Mouse (Mus musculus): ENCODE data around the gene Gm13279. TPM values are rescaled to one million over a fixed set of nuclear protein-coding genes. Genes with fewer than 3 reads are reported as not detected.

Gene Gm13279
- polyA plus RNA-seq, 1 experiment from 2014 or later = not detected

Other genes with a start within 250 kb of the Gm13279 start
- gene Ifna15, start 239.2 kb upstream of the Gm13279 start, polyA plus RNA-seq (2015; fragmentation: Nextera tagmentation; extraction: Ambion mirVana) = not detected in 2 replicates
- gene Ifna14, start 225.6 kb upstream of the Gm13279 start, polyA plus RNA-seq (2015; fragmentation: Nextera tagmentation; extraction: Ambion mirVana) = not detected in 2 replicates
- gene Ifna9, start 205.0 kb upstream of the Gm13279 start, polyA plus RNA-seq (2015; fragmentation: Nextera tagmentation; extraction: Ambion mirVana) = not detected in 2 replicates
- gene Ifna12, start 194.0 kb upstream of the Gm13279 start, polyA plus RNA-seq (2015; fragmentation: Nextera tagmentation; extraction: Ambion mirVana) = not detected in 2 replicates
- gene C87499, start 163.0 kb upstream of the Gm13279 start, polyA plus RNA-seq (2015; fragmentation: Nextera tagmentation; extraction: Ambion mirVana) = not detected in 2 replicates
- gene Ifna13, start 152.9 kb upstream of the Gm13279 start, polyA plus RNA-seq (2015; fragmentation: Nextera tagmentation; extraction: Ambion mirVana) = not detected in 2 replicates
- gene Ifna16, start 120.5 kb upstream of the Gm13279 start, polyA plus RNA-seq (2015; fragmentation: Nextera tagmentation; extraction: Ambion mirVana) = not detected in 2 replicates
- gene Ifna2, start 113.5 kb upstream of the Gm13279 start, polyA plus RNA-seq (2015; fragmentation: Nextera tagmentation; extraction: Ambion mirVana) = not detected in 2 replicates
- not detected in 2 replicates for gene Ifnab, start 106.0 kb upstream of the Gm13279 start, polyA plus RNA-seq (2015; fragmentation: Nextera tagmentation; extraction: Ambion mirVana)
- 1.2 and 1.4 TPM in 2 replicates for gene Gm26566, start 75.6 kb upstream of the Gm13279 start, polyA plus RNA-seq (2015; fragmentation: Nextera tagmentation; extraction: Ambion mirVana)
- gene Klhl9, start 74.9 kb upstream of the Gm13279 start, polyA plus RNA-seq (2015; fragmentation: Nextera tagmentation; extraction: Ambion mirVana) = 122 and 135 TPM in 2 replicates
- gene Gm13271, start 42.5 kb upstream of the Gm13279 start, polyA plus RNA-seq (2015; fragmentation: Nextera tagmentation; extraction: Ambion mirVana) = not detected in 2 replicates
- 0.16 TPM in 1 of 2 replicates, not detected in the other for gene Gm13283, start 37.3 kb upstream of the Gm13279 start, polyA plus RNA-seq (2015; fragmentation: Nextera tagmentation; extraction: Ambion mirVana)
- gene Gm13290, start 23.6 kb upstream of the Gm13279 start, polyA plus RNA-seq (2015; fragmentation: Nextera tagmentation; extraction: Ambion mirVana) = 0.46 TPM in 1 of 2 replicates, not detected in the other
- not detected in 2 replicates for gene Gm13289, start 20.5 kb upstream of the Gm13279 start, polyA plus RNA-seq (2015; fragmentation: Nextera tagmentation; extraction: Ambion mirVana)
- not detected in 2 replicates for gene Gm13272, start 17.5 kb upstream of the Gm13279 start, polyA plus RNA-seq (2015; fragmentation: Nextera tagmentation; extraction: Ambion mirVana)
- gene Ifnz, start 15.3 kb upstream of the Gm13279 start, polyA plus RNA-seq (2015; fragmentation: Nextera tagmentation; extraction: Ambion mirVana) = not detected in 2 replicates
- not detected in 2 replicates for gene Gm13276, start 11.7 kb upstream of the Gm13279 start, polyA plus RNA-seq (2015; fragmentation: Nextera tagmentation; extraction: Ambion mirVana)
- gene Gm13277, start 8.8 kb upstream of the Gm13279 start, polyA plus RNA-seq (2015; fragmentation: Nextera tagmentation; extraction: Ambion mirVana) = not detected in 2 replicates
- gene Gm13278, start 5.8 kb upstream of the Gm13279 start, polyA plus RNA-seq (2015; fragmentation: Nextera tagmentation; extraction: Ambion mirVana) = not detected in 2 replicates
- gene Gm13275, start 2.9 kb upstream of the Gm13279 start, polyA plus RNA-seq (2015; fragmentation: Nextera tagmentation; extraction: Ambion mirVana) = not detected in 2 replicates
- not detected in 2 replicates for gene Gm13285, start 2.3 kb downstream of the Gm13279 start, polyA plus RNA-seq (2015; fragmentation: Nextera tagmentation; extraction: Ambion mirVana)
- gene Gm13287, start 5.9 kb downstream of the Gm13279 start, polyA plus RNA-seq (2015; fragmentation: Nextera tagmentation; extraction: Ambion mirVana) = not detected in 2 replicates
- gene Gm13288, start 8.1 kb downstream of the Gm13279 start, polyA plus RNA-seq (2015; fragmentation: Nextera tagmentation; extraction: Ambion mirVana) = not detected in 2 replicates
- gene Ifna7, start 18.8 kb downstream of the Gm13279 start, polyA plus RNA-seq (2015; fragmentation: Nextera tagmentation; extraction: Ambion mirVana) = not detected in 2 replicates
- not detected in 2 replicates for gene Ifna11, start 22.6 kb downstream of the Gm13279 start, polyA plus RNA-seq (2015; fragmentation: Nextera tagmentation; extraction: Ambion mirVana)
- gene Ifna6, start 30.0 kb downstream of the Gm13279 start, polyA plus RNA-seq (2015; fragmentation: Nextera tagmentation; extraction: Ambion mirVana) = not detected in 2 replicates
- not detected in 2 replicates for gene Ifna5, start 38.1 kb downstream of the Gm13279 start, polyA plus RNA-seq (2015; fragmentation: Nextera tagmentation; extraction: Ambion mirVana)
- gene Ifna4, start 44.5 kb downstream of the Gm13279 start, polyA plus RNA-seq (2015; fragmentation: Nextera tagmentation; extraction: Ambion mirVana) = not detected in 2 replicates
- gene Ifna1, start 52.7 kb downstream of the Gm13279 start, polyA plus RNA-seq (2015; fragmentation: Nextera tagmentation; extraction: Ambion mirVana) = not detected in 2 replicates
- not detected in 2 replicates for gene Ifne, start 82.8 kb downstream of the Gm13279 start, polyA plus RNA-seq (2015; fragmentation: Nextera tagmentation; extraction: Ambion mirVana)

Data from forebrain, embryonic 16.5 days (tissue).